In genomic region chr15:99972361-99972988, GRCm38 (mm10) we compare ENCODE assay signal across 8 mouse cellular contexts. TPM values are rescaled to one million over a fixed set of nuclear protein-coding genes. Genes with fewer than 3 reads are reported as not detected.
DNase-seq lines count a peak whose midpoint lies in the region; ATAC-seq and TF ChIP-seq lines count a peak whose summit lies in the region.

No protein-coding gene starts in this region.

- H3K4me1 ChIP-seq in E14TG2a.4 (replicated peaks; ENCODE audit: low read depth, low read length), result peaks cover 38% of the 10 kb centered on the region
- peaks cover 12% of the 10 kb centered on the region for H3K4me1 ChIP-seq in forebrain, embryonic 13.5 days
- H3K4me1 ChIP-seq in neural tube, embryonic 15.5 days, result peaks cover 16% of the 10 kb centered on the region

- H3K36me3 ChIP-seq in E14TG2a.4 (ENCODE audit: insufficient read depth, low read length), result no peaks in the 10 kb centered on the region
- H3K36me3 ChIP-seq in forebrain, embryonic 13.5 days (ENCODE audit: poor library complexity, severe bottlenecking), result no peaks in the 10 kb centered on the region
- H3K36me3 ChIP-seq in neural tube, embryonic 15.5 days, result no peaks in the 10 kb centered on the region

- ATAC-seq in forebrain, embryonic 13.5 days, result peak; percentile 98
- ATAC-seq in neural tube, embryonic 15.5 days (ENCODE audit: low FRiP score), result peak; percentile 97

- H3K27me3 ChIP-seq in E14TG2a.4 (ENCODE audit: insufficient read depth, low read length), result no peaks in the 10 kb centered on the region
- no peaks in the 10 kb centered on the region for H3K27me3 ChIP-seq in forebrain, embryonic 13.5 days
- H3K27me3 ChIP-seq in neural tube, embryonic 15.5 days (replicated peaks), result no peaks in the 10 kb centered on the region

- H3K27ac ChIP-seq in forebrain, embryonic 13.5 days, result peak overlapping the region; percentile 96
- peak overlapping the region; percentile 99 for H3K27ac ChIP-seq in neural tube, embryonic 15.5 days (replicated peaks)

- peak overlapping the region; percentile 84 for H3K9ac ChIP-seq in forebrain, embryonic 13.5 days
- H3K9ac ChIP-seq in neural tube, embryonic 15.5 days (replicated peaks), result peak overlapping the region; percentile 81

- H3K4me3 ChIP-seq in E14TG2a.4 (replicated peaks; ENCODE audit: low read length), result peak overlapping the region; percentile 97
- H3K4me3 ChIP-seq in forebrain, embryonic 13.5 days, result peak overlapping the region; percentile 96
- peak overlapping the region; percentile 96 for H3K4me3 ChIP-seq in neural tube, embryonic 15.5 days (replicated peaks)

- intact Hi-C loops in heart, postnatal 14 days (cut with DNase I), result loop anchor here (5.0 kb wide), 1 partner anchor 155 kb away; no protein-coding TSS in a partner anchor

- H3K9me3 ChIP-seq in E14TG2a.4 (ENCODE audit: low read length), result no peaks in the 10 kb centered on the region
- H3K9me3 ChIP-seq in forebrain, embryonic 13.5 days (replicated peaks), result no peaks in the 10 kb centered on the region
- H3K9me3 ChIP-seq in neural tube, embryonic 15.5 days (replicated peaks), result no peaks in the 10 kb centered on the region

- peak; percentile 92 for DNase-seq in c-Kit-positive CD71-positive TER-119-positive erythroid progenitor cells, embryonic 14.5 days (ENCODE audit: low spot score)
- DNase-seq in heart, postnatal 14 days, result peak; percentile 96 to 97
- peak; percentile 95 for DNase-seq in layer of hippocampus, adult 11-12 months (ENCODE audit: low spot score)
- DNase-seq in lung, adult 18-20 months, result peak; percentile 97
- peak; percentile 97 for DNase-seq in testis, postnatal 14 days (ENCODE audit: low spot score)

- no peak for TF ChIP-seq CTCF in E14TG2a.4 (conservative IDR thresholded peaks at IDR 0.05; ENCODE audit: low read length)

- WGBS in forebrain, embryonic 13.5 days, result under 1% methylated on average over 50 of the region's 50 CpGs
- under 1% methylated on average over 50 of the region's 50 CpGs for WGBS in neural tube, embryonic 15.5 days

- H3K4me2 ChIP-seq in forebrain, embryonic 13.5 days, result peak overlapping the region; percentile 92
- peak overlapping the region; percentile 87 for H3K4me2 ChIP-seq in neural tube, embryonic 15.5 days

RNA-seq across cellular contexts. Expression of gene Larp4, which starts 2.6 kb away (rescaled TPM):
- 29.2 and 30.9 TPM in 2 replicates for polyA plus RNA-seq in forebrain, embryonic 13.5 days (2015; fragmentation: Nextera tagmentation; extraction: Ambion mirVana)
- 10 to 100 TPM; 72.9 to 74.9 TPM for total RNA-seq in heart, postnatal 14 days (2021)
- polyA plus RNA-seq in neural tube, embryonic 15.5 days (2015; fragmentation: Nextera tagmentation; extraction: Ambion mirVana), result 19.4 and 23.0 TPM in 2 replicates

RNA-seq across cellular contexts. Expression of gene Fam186a, which starts 5.6 kb away (rescaled TPM):
- polyA plus RNA-seq in forebrain, embryonic 13.5 days (2015; fragmentation: Nextera tagmentation; extraction: Ambion mirVana), result not detected in 2 replicates
- total RNA-seq in heart, postnatal 14 days (2021), result under 1 TPM; 0.07 to 0.15 TPM
- polyA plus RNA-seq in neural tube, embryonic 15.5 days (2015; fragmentation: Nextera tagmentation; extraction: Ambion mirVana), result not detected in 2 replicates

Comparison
In these comparisons a context has a peak if more than half of its experiments do, and no peak if none do; other contexts are left out.
1. Peak in every context shown above with its lines: DNase-seq, ATAC-seq, H3K4me3 ChIP-seq and H3K27ac ChIP-seq.